Mouse (Mus musculus) kidney, embryonic 14.5 days (tissue): Measurements from ENCODE around the gene Gm17361. TPM values are rescaled to one million over a fixed set of nuclear protein-coding genes. Genes with fewer than 3 reads are reported as not detected.
"Not testable (repeated sequence)": the region's sequence is repeated elsewhere in the genome, so short reads cannot be mapped to it uniquely, and the experiment has no call there.

Experiments
- ATAC-seq: fragments of 200-750 bp; cut with Nextera tagmentation; 2 replicates; pipeline ENCODE4 v1.8.0; 2017; ENCODE audit warnings: moderate number of reproducible peaks, mild to moderate bottlenecking, moderate TSS enrichment, moderate library complexity; ENCODE audit not compliant: low FRiP score, low TSS enrichment
- H3K27ac ChIP-seq: fragments of 300-500 bp; sonication (generic); 2 replicates; pipeline ENCODE4 v1.5.1; 2014; ENCODE audit warnings: low read depth, mild to moderate bottlenecking, low read length, moderate library complexity, mixed read lengths
- H3K27me3 ChIP-seq: fragments of 300-500 bp; sonication (generic); 2 replicates; pipeline ENCODE4 v1.6.1; 2014; ENCODE audit warnings: mild to moderate bottlenecking, low read length; ENCODE audit not compliant: control insufficient read depth, insufficient read depth
- H3K36me3 ChIP-seq: fragments of 300-500 bp; sonication (generic); 2 replicates; pipeline ENCODE4 v1.6.1; 2014; ENCODE audit warnings: low read length, mixed read lengths; ENCODE audit not compliant: control insufficient read depth, insufficient read depth
- H3K4me1 ChIP-seq: fragments of 300-500 bp; sonication (generic); 2 replicates; pipeline ENCODE4 v1.6.1; 2014; ENCODE audit warnings: low read length, mixed read lengths; ENCODE audit not compliant: control insufficient read depth, insufficient read depth
- H3K4me2 ChIP-seq: fragments of 300-500 bp; sonication (generic); replicated peaks from 2 replicates; pipeline ENCODE4 v1.6.1; 2014; ENCODE audit warnings: low read depth, mild to moderate bottlenecking, low read length
- H3K4me3 ChIP-seq: fragments of 300-500 bp; sonication (generic); 2 replicates; pipeline ENCODE4 v1.5.1; 2014; ENCODE audit warnings: mild to moderate bottlenecking, low read length
- H3K9ac ChIP-seq: fragments of 300-500 bp; sonication (generic); 2 replicates; pipeline ENCODE4 v1.6.1; 2014; ENCODE audit warnings: low read depth, mild to moderate bottlenecking, low read length, moderate library complexity
- H3K9me3 ChIP-seq: fragments of 300-500 bp; sonication (generic); 2 replicates; pipeline ENCODE4 v1.6.1; 2016; ENCODE audit warnings: low read length; ENCODE audit not compliant: control insufficient read depth
- WGBS: fragments of 180-500 bp; shearing (Covaris S2); extraction: QIAGEN DNeasy Blood & Tissue Kit; methylation state at CpG from one replicate; pipeline ENCODE4 v1.1.7; 2014; 5-methylcytosine and 5-hydroxymethylcytosine counted together
- polyA plus RNA-seq: library from polyadenylated mRNA; unstranded; fragments of >200 nt; fragmentation: Nextera tagmentation; extraction: Ambion mirVana; gene quantifications from 2 replicates; pipeline ENCODE4 v1.2.1, GENCODE M21; 2014

Gm17361 gene
- polyA plus RNA-seq: not detected in 2 replicates

DNA sequence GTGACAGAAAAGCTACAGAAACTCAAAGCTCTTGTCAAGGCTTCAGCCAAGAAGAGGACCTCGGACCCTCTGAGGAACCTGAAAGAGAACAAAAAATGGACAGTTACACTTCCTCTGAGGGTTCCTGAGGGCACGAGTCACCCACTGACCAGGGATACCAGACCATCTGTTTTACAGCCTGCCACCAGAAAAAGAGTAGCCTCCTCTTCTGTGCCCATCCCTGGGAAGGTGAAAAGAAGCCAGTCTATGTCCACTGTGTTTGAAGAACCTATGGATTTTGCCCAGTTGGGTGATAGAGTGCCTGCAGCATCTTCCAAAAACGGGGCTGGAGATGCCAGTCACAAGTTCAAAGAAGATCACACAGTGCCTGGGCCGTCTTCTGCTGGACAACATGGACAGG is at the start of gene Gm17361:
Gm17361 (plus strand) TSS at position 301 of the 400 bp plus-strand sequence.
- not testable (repeated sequence) for H3K9ac ChIP-seq, H3K9me3 ChIP-seq, H3K4me2 ChIP-seq, H3K27me3 ChIP-seq, H3K4me3 ChIP-seq, ATAC-seq, H3K4me1 ChIP-seq, H3K36me3 ChIP-seq, H3K27ac ChIP-seq
- WGBS: no CpG with 5 or more reads among the region's 4 CpGs
